Mouse (Mus musculus): ENCODE measurements at regions not wholly inside any gene's neighbourhood (a gene's known extent, or its start where the extent isn't known, plus 50 kb on each side); places are given as distances from the start of the nearest gene placed in this dataset.

GRCm38 (mm10) chr8:116133084-116133483 is 371.7 kb upstream of the Dynlrb2 start:
- DNase-seq (ENCODE audit: low spot score in 2 of 2) = no peak

- DNase-seq (ENCODE audit: low spot score in 2 of 2) = no peak
These were observed 384.7 kb upstream of the Dynlrb2 start for GRCm38 (mm10) chr8:116120067-116120466.

GRCm38 (mm10) chr8:116117919-116118318 is 386.9 kb upstream of the Dynlrb2 start:
- DNase-seq (ENCODE audit: low spot score in 2 of 2) = no peak

- no peak for DNase-seq (ENCODE audit: low spot score in 2 of 2)
These were observed 388.1 kb upstream of the Dynlrb2 start for GRCm38 (mm10) chr8:116116625-116117024.

GRCm38 (mm10) chr8:116115811-116116372 is 388.9 kb upstream of the Dynlrb2 start:
- peak; percentile 72 to 79 for DNase-seq (ENCODE audit: low spot score in 2 of 2)

GRCm38 (mm10) chr8:116114978-116115377 is 389.8 kb upstream of the Dynlrb2 start:
- no peak for DNase-seq (ENCODE audit: low spot score in 2 of 2)

- DNase-seq (ENCODE audit: low spot score in 2 of 2) = peak; percentile 38 to 50
These were observed 390.3 kb upstream of the Dynlrb2 start for GRCm38 (mm10) chr8:116114502-116114901.

- DNase-seq (ENCODE audit: low spot score in 2 of 2) = peak; percentile 29 to 40
These were observed 393.6 kb upstream of the Dynlrb2 start for GRCm38 (mm10) chr8:116111168-116111567.

GRCm38 (mm10) chr8:116096666-116097065 is 389.1 kb upstream of the Maf start:
- no peak for DNase-seq (ENCODE audit: low spot score in 2 of 2)

- DNase-seq (ENCODE audit: low spot score in 2 of 2) = no peak
These were observed 375.6 kb upstream of the Maf start for GRCm38 (mm10) chr8:116083156-116083555.

- DNase-seq (ENCODE audit: low spot score in 2 of 2) = no peak
These were observed 371.3 kb upstream of the Maf start for GRCm38 (mm10) chr8:116078849-116079407.

- no peak for DNase-seq (ENCODE audit: low spot score in 2 of 2)
These were observed 363.9 kb upstream of the Maf start for GRCm38 (mm10) chr8:116071497-116071896.

- no peak for DNase-seq (ENCODE audit: low spot score in 2 of 2)
These were observed 361.9 kb upstream of the Maf start for GRCm38 (mm10) chr8:116069538-116069937.

GRCm38 (mm10) chr8:116067978-116068375 is 360.4 kb upstream of the Maf start:
- no peak for DNase-seq (ENCODE audit: low spot score in 2 of 2)

GRCm38 (mm10) chr8:116067182-116067977 is 359.8 kb upstream of the Maf start:
- no peak for DNase-seq (ENCODE audit: low spot score in 2 of 2)

- no peak for DNase-seq (ENCODE audit: low spot score in 2 of 2)
These were observed 358.3 kb upstream of the Maf start for GRCm38 (mm10) chr8:116065871-116066270.

GRCm38 (mm10) chr8:116065327-116065726 is 357.7 kb upstream of the Maf start:
- no peak for DNase-seq (ENCODE audit: low spot score in 2 of 2)

GRCm38 (mm10) chr8:116064562-116064961 is 357.0 kb upstream of the Maf start:
- DNase-seq (ENCODE audit: low spot score in 2 of 2) = no peak

- DNase-seq (ENCODE audit: low spot score in 2 of 2) = no peak
These were observed 355.9 kb upstream of the Maf start for GRCm38 (mm10) chr8:116063541-116063940.

- no peak for DNase-seq (ENCODE audit: low spot score in 2 of 2)
These were observed 345.9 kb upstream of the Maf start for GRCm38 (mm10) chr8:116053483-116053882.

GRCm38 (mm10) chr8:116053043-116053442 is 345.4 kb upstream of the Maf start:
- no peak for DNase-seq (ENCODE audit: low spot score in 2 of 2)

- no peak for DNase-seq (ENCODE audit: low spot score in 2 of 2)
These were observed 340.9 kb upstream of the Maf start for GRCm38 (mm10) chr8:116048480-116048879.

- DNase-seq (ENCODE audit: low spot score in 2 of 2) = no peak
These were observed 339.3 kb upstream of the Maf start for GRCm38 (mm10) chr8:116046859-116047258.

All from right cerebral cortex, postnatal 10 days (tissue).